ENCODE assay signal across 27 mouse cellular contexts in the genomic region with DNA sequence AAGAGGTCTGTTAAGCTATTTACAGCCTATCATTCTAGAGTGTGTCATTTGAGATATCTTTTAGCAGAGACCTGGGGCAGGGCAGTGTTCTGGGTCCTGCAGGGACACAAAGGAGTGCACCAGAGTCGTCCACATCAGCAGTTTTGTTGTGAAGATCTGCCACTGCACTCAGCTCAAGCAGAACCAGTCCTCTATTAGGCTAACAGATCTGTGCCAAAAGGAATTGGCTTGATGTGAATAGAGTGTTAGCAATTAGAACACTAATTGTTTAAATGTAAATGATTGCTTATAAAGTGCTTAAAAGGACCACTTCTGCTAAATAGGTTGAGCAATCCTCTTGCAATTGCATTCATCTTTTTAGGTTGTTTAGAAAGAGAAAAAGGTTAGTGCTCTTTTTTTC.
DNase-seq lines count a peak whose midpoint lies in the region; ATAC-seq lines count a peak whose summit lies in the region.
"Had no signal": no experiment of that assay in that cellular context is flagged by ENCODE, and none has a peak within 500 bp of the region (broad histone marks: within the 10 kb centered on the region; RNA-seq: fewer than 3 reads in every experiment).

No protein-coding gene starts in this region.

- WGBS in hindbrain, embryonic 14.5 days = 15% methylated on average over 1 of the region's 1 CpGs
- 19% methylated on average over 1 of the region's 1 CpGs for WGBS in hindbrain, embryonic 13.5 days
- 16% methylated on average over 1 of the region's 1 CpGs for WGBS in neural tube, embryonic 13.5 days
- 18% methylated on average over 1 of the region's 1 CpGs for WGBS in neural tube, embryonic 14.5 days

- H3K27me3 ChIP-seq in hindbrain, embryonic 14.5 days (ENCODE audit: control insufficient read depth, insufficient read depth, low read length) = no peaks in the 10 kb centered on the region
- no peaks in the 10 kb centered on the region for H3K27me3 ChIP-seq in hindbrain, embryonic 13.5 days
- H3K27me3 ChIP-seq in neural tube, embryonic 13.5 days = no peaks in the 10 kb centered on the region
- no peaks in the 10 kb centered on the region for H3K27me3 ChIP-seq in neural tube, embryonic 14.5 days (ENCODE audit: control insufficient read depth, insufficient read depth, low read length)
- H3K27me3 ChIP-seq: CH12.LX; heart, embryonic 13.5 days; kidney, embryonic 15.5 days had no signal

- no peak for ATAC-seq in hindbrain, embryonic 14.5 days (ENCODE audit: low FRiP score)
- no peak for ATAC-seq in hindbrain, embryonic 13.5 days (ENCODE audit: low FRiP score)
- ATAC-seq in neural tube, embryonic 13.5 days (ENCODE audit: low read depth) = peak; percentile 63
- peak; percentile 60 for ATAC-seq in neural tube, embryonic 14.5 days (ENCODE audit: low read depth)
- ATAC-seq: activated CD4-positive, CD25-positive, alpha-beta regulatory T cell, adult 4 months; intestine, postnatal 0 days; liver, postnatal 0 days had no signal

- H3K36me3 ChIP-seq in hindbrain, embryonic 14.5 days (replicated peaks; ENCODE audit: control insufficient read depth, insufficient read depth) = no peaks in the 10 kb centered on the region
- no peaks in the 10 kb centered on the region for H3K36me3 ChIP-seq in hindbrain, embryonic 13.5 days
- no peaks in the 10 kb centered on the region for H3K36me3 ChIP-seq in neural tube, embryonic 13.5 days
- no peaks in the 10 kb centered on the region for H3K36me3 ChIP-seq in neural tube, embryonic 14.5 days (ENCODE audit: control insufficient read depth, insufficient read depth, low read length)
- H3K36me3 ChIP-seq: G1E; heart, embryonic 13.5 days; kidney, embryonic 15.5 days; limb, embryonic 12.5 days; midbrain, embryonic 10.5 days had no signal

- no peak for DNase-seq in hindbrain, embryonic 14.5 days (ENCODE audit: low spot score)
- DNase-seq in neural tube, embryonic 10.5 days (ENCODE audit: extremely low spot score, low spot score) = no peak
- DNase-seq in urinary bladder, postnatal 36 days (ENCODE audit: low spot score in 2 of 2) = no peak
- DNase-seq in kidney, adult 8-10 months = no peak
- DNase-seq: adrenal gland, postnatal 10 days; B cell, adult 2 months; cerebellum, adult 2 months; gastrocnemius, postnatal 36 days; heart, adult 2 months; kidney, postnatal 4 days; liver, postnatal 0 days; lung, postnatal 10 days; right cerebral cortex, postnatal 25 days; spleen, adult 18-20 months had no signal

- no peak overlapping the region for H3K4me3 ChIP-seq in hindbrain, embryonic 14.5 days (replicated peaks; ENCODE audit: low read length)
- no peak overlapping the region for H3K4me3 ChIP-seq in hindbrain, embryonic 13.5 days
- H3K4me3 ChIP-seq in neural tube, embryonic 13.5 days = no peak overlapping the region
- no peak overlapping the region for H3K4me3 ChIP-seq in neural tube, embryonic 14.5 days (ENCODE audit: low read depth, low read length)
- H3K4me3 ChIP-seq: heart, adult 2 months; heart, embryonic 13.5 days; kidney, embryonic 15.5 days; limb, embryonic 12.5 days; midbrain, embryonic 10.5 days; myocyte had no signal

- no peak overlapping the region for H3K9ac ChIP-seq in hindbrain, embryonic 14.5 days
- H3K9ac ChIP-seq in hindbrain, embryonic 13.5 days = no peak overlapping the region
- no peak overlapping the region for H3K9ac ChIP-seq in neural tube, embryonic 13.5 days
- no peak overlapping the region for H3K9ac ChIP-seq in neural tube, embryonic 14.5 days (replicated peaks; ENCODE audit: low read depth, low read length)
- H3K9ac ChIP-seq: heart, embryonic 13.5 days; kidney, embryonic 15.5 days; limb, embryonic 12.5 days; liver, postnatal 0 days had no signal

- H3K4me1 ChIP-seq in hindbrain, embryonic 14.5 days (replicated peaks; ENCODE audit: control insufficient read depth, insufficient read depth, low read length) = 0 out of 2 replicates have a peak, but pooled peaks cover 7% of the 10 kb centered on the region
- no peaks in the 10 kb centered on the region for H3K4me1 ChIP-seq in hindbrain, embryonic 13.5 days (replicated peaks)
- H3K4me1 ChIP-seq in neural tube, embryonic 13.5 days (replicated peaks) = 0 out of 2 replicates have a peak, but pooled peaks cover 5% of the 10 kb centered on the region
- H3K4me1 ChIP-seq in neural tube, embryonic 14.5 days (ENCODE audit: control insufficient read depth, insufficient read depth, low read length) = no peaks in the 10 kb centered on the region
- H3K4me1 ChIP-seq: heart, embryonic 13.5 days; kidney, embryonic 15.5 days; midbrain, embryonic 10.5 days had no signal

- peak overlapping the region; percentile 14; the same call in 1 of the 2 replicates for H3K27ac ChIP-seq in hindbrain, embryonic 14.5 days
- H3K27ac ChIP-seq in hindbrain, embryonic 13.5 days = no peak overlapping the region
- H3K27ac ChIP-seq in neural tube, embryonic 13.5 days (replicated peaks) = no peak overlapping the region
- H3K27ac ChIP-seq in neural tube, embryonic 14.5 days (ENCODE audit: low read depth, low read length) = no peak overlapping the region
- H3K27ac ChIP-seq: heart, adult 2 months; heart, embryonic 13.5 days; kidney, embryonic 15.5 days; limb, embryonic 12.5 days; midbrain, embryonic 10.5 days had no signal

- H3K9me3 ChIP-seq in hindbrain, embryonic 14.5 days (ENCODE audit: control insufficient read depth, low read length) = no peaks in the 10 kb centered on the region; the same call in 1 of the 2 replicates
- H3K9me3 ChIP-seq in hindbrain, embryonic 13.5 days = no peaks in the 10 kb centered on the region
- no peaks in the 10 kb centered on the region for H3K9me3 ChIP-seq in neural tube, embryonic 13.5 days
- H3K9me3 ChIP-seq in neural tube, embryonic 14.5 days (ENCODE audit: control insufficient read depth, low read length) = no peaks in the 10 kb centered on the region
- H3K9me3 ChIP-seq: kidney, embryonic 15.5 days; limb, embryonic 12.5 days; midbrain, embryonic 10.5 days had no signal

- no peak overlapping the region for H3K4me2 ChIP-seq in hindbrain, embryonic 14.5 days (replicated peaks)
- H3K4me2 ChIP-seq in hindbrain, embryonic 13.5 days = no peak overlapping the region
- H3K4me2 ChIP-seq in neural tube, embryonic 13.5 days = no peak overlapping the region
- H3K4me2 ChIP-seq in neural tube, embryonic 14.5 days (ENCODE audit: low read depth, low read length) = no peak overlapping the region
- H3K4me2 ChIP-seq: heart, embryonic 13.5 days; kidney, embryonic 15.5 days; limb, embryonic 12.5 days; liver, embryonic 11.5 days had no signal

Comparison
In these comparisons a context has a peak if more than half of its experiments do, and no peak if none do; other contexts are left out.
1. ATAC-seq: peak in neural tube, embryonic 13.5 days (single experiment) and neural tube, embryonic 14.5 days (single experiment); none in hindbrain, embryonic 14.5 days (single experiment) and hindbrain, embryonic 13.5 days (single experiment).